Mouse (Mus musculus): ENCODE data around the gene Ppp1ca.

The Ppp1ca gene

GRCm38 (mm10) chr19:4191528-4192250 lies at the start of gene Ppp1ca:
TSS of gene Ppp1ca (plus strand) at chr19:4192065.
- in situ Hi-C loops (cut with MboI, MseI), result no loop called here

- in situ Hi-C loops (cut with MboI, MseI), result no loop called here
Measured at GRCm38 (mm10) chr19:4142416-4143173, 49.3 kb upstream of the Ppp1ca start.

- in situ Hi-C loops (cut with MboI, MseI), result no loop called here
Measured at GRCm38 (mm10) chr19:4143759-4144268, 48.1 kb upstream of the Ppp1ca start, which contains the start of gene Cabp4. TSS of gene Cabp4 (minus strand) at chr19:4144033.

DNA sequence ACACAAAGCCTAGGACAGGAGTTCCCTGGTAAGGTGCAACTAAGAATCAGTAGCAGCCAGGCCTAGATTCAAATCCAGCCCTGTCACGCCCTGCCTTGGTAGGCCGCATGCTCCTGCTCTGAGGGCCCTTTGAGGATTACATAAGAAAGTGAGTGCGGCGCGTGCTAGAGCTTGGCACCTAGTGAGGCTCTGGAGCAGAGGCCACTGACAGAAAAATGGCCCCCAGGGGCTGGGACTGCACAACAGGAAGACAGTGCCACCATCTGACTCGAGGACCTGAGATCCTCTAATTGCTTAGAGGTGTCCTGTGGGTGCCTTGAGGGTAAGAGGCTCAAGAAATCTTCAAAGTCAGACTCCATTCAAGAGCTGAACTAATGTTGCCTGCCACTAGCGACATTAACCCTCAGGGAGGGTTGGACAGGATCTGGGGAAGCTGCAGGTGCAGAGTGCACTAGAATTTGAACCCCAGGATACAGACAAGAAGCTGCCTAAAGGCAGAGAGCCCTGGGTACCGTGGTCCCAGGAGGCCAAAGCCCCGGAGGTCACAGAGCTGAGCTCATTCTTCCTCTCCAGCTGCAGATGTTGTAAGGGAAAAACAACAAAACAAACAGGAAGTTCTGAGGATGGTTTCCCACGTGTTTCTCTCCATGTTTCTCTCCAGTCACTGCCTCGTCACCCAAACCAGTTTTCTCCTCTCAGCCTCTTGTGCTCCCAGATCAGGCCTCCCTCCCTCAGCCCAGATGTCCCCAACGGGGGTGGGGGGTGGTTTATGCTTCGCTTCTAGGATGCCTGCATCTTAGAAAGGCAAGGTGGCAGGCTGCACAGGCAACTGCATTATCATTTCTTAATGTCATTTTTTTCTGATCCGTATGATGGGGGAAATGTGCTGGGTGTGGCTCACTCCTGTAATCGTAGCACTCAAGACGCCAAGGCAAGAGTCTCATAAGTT lies 47.0 kb upstream of the Ppp1ca start:
- in situ Hi-C loops (cut with MboI, MseI), result no loop called here

- in situ Hi-C loops (cut with MboI, MseI), result no loop called here
Measured at GRCm38 (mm10) chr19:4145936-4146335, 45.9 kb upstream of the Ppp1ca start.

DNA sequence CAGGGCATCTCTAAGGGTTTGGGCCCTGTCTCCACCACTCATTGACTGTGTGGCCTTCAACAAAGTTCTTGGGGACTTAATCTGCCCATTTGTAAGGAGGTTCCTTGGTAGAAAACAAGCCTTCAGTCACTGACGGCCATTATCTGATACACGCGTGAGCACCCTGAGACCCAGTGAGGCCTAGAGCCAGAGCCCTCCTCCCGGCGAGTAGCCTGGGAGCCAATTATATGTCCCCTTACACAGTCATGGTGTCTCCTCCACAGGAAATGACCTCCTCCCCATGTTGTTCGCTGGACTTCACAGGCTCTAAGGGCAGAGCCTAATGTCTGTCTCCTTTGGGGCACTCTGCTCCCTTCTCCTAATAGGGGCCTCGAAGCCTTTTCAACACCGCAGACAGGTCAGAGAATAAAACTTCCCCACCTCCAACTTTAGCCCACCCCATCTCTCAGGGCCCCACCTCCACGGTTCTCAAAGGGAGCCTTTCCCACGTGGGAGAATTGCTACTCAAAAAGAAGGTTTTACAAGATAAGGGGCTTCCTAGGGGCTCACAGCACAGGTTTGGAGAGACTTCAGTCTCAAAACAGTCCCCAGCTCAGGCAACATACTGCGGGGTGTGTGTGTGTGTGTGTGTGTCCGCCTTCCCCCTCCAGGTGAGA lies 45.4 kb upstream of the Ppp1ca start:
- in situ Hi-C loops (cut with MboI, MseI), result no loop called here

DNA sequence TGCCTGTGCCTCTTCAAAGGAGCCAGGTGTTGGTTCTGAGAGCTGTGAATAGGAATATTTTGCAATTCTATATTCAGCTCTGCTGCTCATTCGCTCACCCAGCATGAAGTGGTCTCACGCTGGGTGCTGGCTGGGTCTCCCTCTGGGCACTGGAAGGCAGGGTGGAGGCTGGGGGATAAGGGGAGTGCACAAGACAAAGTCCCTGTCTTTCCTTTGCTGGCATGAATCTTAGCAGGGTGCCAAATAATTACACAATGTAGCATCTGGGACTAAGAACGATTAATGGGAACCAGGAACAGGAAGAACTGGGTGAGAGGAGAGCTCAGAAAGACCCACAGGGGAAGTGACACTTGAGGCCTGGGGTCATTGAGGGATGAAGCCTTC lies 44.9 kb upstream of the Ppp1ca start:
- in situ Hi-C loops (cut with MboI, MseI), result no loop called here

DNA sequence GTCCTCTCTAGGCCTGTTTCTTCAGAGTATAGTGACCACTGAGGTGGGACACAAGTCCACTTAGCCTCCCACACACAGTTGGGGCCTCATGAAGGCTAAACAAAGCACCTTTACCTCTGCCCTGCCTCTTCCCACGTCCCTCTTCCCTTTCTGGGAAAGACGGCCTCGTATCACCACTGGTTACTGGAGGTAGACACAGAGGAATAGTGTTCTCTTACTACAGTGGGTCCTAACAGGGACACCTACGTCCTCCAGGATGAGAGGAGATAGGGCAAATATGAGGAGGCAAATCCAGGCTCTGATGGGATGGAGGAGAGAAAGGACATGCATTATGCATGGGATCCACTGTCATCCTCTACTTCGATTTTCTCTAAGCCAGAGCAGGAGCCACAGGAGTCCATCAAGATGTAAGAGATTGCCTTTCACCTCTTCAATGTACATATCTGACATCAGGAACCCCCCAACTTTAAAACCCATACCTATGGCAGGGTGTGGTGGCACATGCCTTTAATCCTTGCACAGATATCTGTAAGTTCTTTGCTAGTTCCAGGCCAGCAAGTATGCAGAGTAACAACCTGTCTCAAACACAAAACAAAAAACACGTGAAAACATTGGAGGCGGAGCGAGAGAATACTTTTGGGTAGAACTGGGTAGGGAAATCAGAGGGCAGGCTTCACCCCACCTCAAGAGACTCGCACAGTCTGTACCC lies 43.9 kb upstream of the Ppp1ca start:
- in situ Hi-C loops (cut with MboI, MseI), result no loop called here

DNA sequence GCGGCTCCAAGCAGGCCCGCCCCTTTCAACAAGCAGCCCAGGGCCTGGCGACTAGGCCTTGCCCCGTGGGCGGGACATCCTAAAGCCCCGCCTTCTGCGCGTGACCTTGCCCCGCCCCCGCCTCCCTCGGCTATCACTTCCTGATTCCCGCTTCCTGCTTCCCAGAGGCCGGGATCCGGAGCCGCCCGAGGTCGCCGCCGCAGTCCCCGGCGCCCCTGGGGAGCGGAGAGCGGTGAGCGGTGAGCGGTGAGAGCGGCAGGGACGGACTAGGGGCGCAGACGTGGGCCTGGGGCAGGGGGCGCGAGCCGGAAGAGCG lies 43.4 kb upstream of the Ppp1ca start, which contains the start of gene Coro1b:
Coro1b (plus strand) TSS at position 129 of the 316 bp plus-strand sequence.
- in situ Hi-C loops (cut with MboI, MseI), result no loop called here

DNA sequence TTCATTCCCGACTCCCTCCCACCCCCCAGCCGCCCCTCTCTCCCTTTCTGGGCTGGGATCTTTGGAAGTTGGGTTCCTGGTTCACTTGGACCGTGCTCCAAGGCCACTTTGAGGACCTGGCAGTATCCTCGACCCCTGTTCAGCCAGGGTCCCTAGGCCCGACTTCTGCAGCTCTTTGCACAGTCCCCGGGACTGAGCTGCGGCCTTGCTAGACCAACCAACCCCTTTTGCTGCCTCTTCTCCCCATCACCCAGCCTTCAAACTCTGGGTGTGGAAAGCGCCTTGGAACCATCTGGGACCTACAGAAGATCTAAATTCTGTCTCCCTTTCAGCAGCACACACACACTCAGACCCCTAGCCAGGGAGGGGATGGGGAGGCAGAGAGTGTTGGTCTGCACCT lies 43.0 kb upstream of the Ppp1ca start:
- in situ Hi-C loops (cut with MboI, MseI), result no loop called here

- in situ Hi-C loops (cut with MboI, MseI), result no loop called here
Measured at GRCm38 (mm10) chr19:4149283-4149682, 42.6 kb upstream of the Ppp1ca start.

DNA sequence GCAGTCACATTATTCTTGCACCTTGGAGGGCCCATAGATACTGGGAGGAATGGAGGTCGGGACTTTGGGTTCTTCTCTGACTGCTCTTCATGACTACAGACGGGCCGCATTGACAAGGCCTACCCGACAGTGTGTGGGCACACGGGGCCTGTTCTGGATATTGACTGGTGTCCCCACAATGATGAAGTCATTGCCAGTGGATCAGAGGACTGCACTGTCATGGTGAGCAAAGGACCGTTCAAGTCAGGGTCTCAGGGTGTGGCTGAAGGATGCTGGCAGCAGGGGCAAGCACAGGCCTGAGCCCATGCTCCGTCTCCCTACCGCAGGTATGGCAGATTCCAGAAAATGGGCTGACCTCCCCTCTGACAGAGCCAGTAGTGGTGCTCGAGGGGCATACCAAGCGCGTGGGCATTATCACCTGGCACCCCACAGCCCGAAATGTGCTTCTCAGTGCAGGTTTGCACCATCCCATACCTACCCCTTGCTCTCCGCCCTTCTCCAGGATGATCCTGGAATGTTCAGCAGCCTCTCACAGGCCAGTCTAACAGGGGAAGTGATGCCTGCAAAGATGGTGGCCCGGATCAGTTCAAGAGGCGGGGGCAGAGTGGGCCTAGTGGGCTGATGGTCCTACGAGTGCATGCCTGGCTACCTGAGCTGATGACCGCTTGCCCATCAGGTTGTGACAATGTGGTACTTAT lies 42.0 kb upstream of the Ppp1ca start:
- in situ Hi-C loops (cut with MboI, MseI), result no loop called here

- in situ Hi-C loops (cut with MboI, MseI), result no loop called here
Measured at GRCm38 (mm10) chr19:4150567-4151487, 41.0 kb upstream of the Ppp1ca start.

DNA sequence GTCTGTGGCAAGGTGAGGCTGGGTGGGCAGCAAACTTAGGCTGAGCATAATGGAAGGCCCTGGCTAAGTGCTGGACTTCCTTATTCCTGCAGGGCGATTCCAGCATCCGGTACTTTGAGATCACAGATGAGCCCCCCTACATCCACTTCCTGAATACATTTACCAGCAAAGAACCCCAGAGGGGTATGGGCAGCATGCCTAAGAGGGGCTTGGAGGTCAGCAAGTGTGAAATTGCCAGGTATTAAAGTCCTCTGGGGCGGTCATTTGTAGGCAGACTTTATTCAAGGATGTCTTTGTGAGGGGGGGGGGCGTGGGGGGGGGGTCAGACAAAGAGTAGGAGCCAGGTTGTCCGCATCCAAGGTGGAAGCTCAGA lies 40.4 kb upstream of the Ppp1ca start:
- in situ Hi-C loops (cut with MboI, MseI), result no loop called here

- in situ Hi-C loops (cut with MboI, MseI), result no loop called here
Measured at GRCm38 (mm10) chr19:4151898-4152297, 40.0 kb upstream of the Ppp1ca start.

GRCm38 (mm10) chr19:4152445-4153231 lies 39.2 kb upstream of the Ppp1ca start:
- in situ Hi-C loops (cut with MboI, MseI), result no loop called here

DNA sequence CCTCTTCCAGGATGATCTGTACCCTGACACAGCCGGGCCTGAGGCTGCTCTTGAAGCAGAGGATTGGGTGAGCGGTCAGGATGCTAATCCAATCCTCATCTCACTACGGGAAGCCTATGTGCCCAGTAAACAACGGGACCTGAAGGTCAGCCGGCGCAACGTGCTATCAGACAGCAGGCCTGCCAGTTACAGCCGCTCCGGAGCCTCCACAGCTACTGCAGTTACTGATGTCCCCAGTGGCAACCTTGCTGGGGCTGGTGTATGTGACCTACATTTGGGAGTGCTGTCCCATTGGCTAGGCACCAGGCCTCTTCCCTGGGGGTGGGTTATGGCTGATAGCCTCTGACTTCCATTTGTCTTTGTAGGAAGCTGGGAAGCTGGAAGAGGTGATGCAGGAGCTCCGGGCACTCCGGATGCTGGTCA lies 38.6 kb upstream of the Ppp1ca start, which contains the start of gene Ptprcap:
Ptprcap (plus strand) TSS at position 373 of the 423 bp plus-strand sequence.
- in situ Hi-C loops (cut with MboI, MseI), result no loop called here

Data from T-helper 1 cell (primary cell).